Mouse (Mus musculus) urinary bladder, adult 18-20 months (tissue): ENCODE measurements around the gene Dtnb.
"Not testable (repeated sequence)": the region's sequence is repeated elsewhere in the genome, so short reads cannot be mapped to it uniquely, and the experiment has no call there.

ENCODE experiments used
- DNase-seq, 2 experiments: peaks; one replicate each; pipeline ENCODE4 v3.0.0; 2022; ENCODE audit warnings: low spot score in 2 of 2, mixed read lengths in 2 of 2

Dtnb gene

DNA sequence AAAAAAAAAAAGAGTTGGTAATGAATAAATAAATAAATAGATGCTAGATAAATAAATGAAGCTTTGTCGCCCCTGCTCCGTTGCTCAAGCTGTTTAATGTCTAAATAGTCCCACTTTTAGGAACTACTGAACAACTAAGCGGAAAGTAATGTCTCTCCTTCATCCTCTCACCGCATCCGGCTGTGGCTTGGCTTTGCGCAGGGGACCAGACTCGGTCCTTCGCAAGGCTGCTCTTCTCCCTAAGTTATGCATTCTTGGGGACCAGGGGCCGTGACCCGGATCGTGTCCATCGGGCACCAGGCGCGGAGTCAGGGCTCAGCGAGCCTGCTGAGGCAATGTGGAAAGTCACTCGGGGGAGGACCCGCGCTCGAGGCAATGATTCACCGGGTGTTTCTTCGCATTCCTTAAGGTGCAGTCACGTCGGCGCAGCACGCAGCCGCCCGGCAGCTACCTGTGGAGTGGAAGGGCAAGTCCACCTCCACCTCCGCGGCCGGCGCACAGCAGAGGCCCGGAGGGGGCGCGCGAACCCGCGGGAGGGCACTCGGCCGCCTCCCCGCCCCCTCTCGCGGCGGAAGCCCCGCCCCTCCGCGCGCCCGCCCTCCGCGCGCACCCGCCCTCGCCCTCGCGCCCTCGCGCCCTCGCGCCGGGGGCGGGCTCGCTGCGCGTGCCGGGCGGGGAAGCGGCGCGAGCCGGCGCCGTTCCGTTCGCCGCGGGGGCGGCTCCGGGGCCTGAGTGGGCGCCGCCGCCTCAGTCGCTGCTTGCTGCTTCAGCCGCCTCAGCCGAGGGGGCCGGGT lies at the start of gene Dtnb:
TSS of gene Dtnb (plus strand) at position 595 of the 794 bp plus-strand sequence.
- peak; percentile 75 to 82 for DNase-seq

DNA sequence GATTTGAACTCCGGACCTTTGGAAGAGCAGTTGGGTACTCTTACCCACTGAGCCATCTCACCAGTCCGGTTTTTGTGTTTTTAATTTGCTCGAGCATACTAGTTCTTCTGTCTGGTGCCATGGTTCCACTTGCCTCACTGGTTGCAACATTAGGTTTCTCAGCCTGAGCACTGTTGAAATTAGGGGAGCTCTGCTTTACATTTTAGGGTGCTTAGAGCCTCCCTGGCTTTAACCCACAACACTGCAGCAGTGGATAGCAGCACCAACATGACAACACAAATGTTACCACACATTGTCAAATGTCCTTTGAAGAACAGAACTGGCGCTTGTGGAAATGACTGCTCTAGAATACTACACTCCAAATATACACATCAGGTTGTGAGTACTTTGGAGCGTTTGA lies 46.6 kb upstream of the Dtnb start:
- no peak for DNase-seq

DNA sequence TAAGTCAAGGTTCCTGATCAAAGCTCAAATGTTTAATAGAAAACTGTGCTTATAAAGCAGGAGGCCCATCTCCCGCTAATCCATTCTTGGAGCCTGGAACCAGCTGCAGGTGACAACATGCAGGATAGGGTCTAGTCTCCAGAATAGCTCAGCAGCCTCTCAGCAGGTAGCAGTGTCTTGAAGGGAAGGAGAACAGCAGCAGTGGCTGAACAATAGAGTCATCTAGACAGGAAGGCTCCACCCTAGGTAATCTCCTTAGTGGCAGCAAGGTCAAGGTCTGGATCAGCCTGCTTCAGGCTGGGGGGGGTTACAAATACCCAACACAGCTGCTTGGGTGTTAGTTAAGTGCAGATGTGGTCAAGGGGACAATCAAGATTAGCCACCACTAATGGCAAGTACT lies 36.7 kb upstream of the Dtnb start:
- DNase-seq: not testable (repeated sequence)

DNA sequence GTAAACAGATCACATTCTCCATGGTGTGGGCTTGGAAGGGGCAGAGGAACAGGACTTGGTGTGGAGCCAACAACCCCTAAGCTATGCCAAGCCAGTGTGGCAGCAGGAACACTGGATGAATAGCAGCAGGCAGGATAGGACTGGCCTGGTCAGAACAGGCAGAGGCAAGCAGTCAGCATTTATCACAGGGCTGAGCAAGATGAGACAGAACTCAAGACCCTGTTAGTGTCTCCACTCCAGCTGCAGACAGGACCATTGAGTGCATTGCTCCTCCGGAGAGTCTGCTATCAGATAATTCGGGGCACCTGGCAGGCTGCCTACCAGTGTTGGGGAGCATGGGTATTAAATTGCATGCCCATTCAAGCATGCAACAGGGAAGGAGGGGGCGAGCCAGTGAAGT lies 34.6 kb upstream of the Dtnb start:
- peak; percentile 56 to 71 for DNase-seq

DNA sequence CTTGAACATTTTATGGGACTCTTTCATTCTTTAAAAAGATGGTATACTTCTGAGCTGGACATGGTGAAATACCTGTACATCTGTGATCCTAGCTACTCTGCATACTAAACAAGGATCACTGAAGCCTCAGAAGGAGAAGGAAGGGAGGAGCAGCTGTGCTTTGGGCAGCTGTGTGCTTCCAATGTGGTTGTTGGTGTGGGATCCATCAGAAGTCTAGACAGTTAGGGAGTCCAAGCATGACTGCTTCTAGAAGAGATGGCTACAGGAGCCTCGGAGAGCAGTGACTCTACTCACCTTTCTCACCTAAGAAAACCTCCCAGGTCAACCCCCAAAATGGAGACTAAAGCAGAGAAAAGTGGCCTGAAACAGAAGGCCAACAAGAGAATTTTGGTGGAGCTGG lies 34.1 kb upstream of the Dtnb start:
- DNase-seq: no peak

DNA sequence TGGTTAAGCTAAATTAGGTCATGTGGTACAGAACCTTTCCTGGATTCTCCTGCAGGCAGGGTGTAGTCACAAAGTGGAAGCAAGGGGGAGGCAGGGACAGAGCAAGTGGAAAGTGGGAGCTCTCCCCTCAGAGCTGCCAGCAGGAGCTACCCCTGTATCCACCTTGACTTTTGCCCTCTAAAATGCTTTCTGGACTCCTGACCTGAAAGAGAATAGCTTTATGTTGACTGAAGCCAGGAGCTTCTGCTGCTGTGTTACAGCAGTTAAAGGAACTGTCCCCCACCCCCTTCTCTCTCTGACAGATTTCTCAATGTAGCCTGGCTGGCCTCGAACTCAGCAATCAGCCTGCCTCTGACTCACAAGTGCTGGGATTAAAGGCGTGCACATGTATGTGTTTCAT lies 32.6 kb upstream of the Dtnb start:
- DNase-seq: no peak

DNA sequence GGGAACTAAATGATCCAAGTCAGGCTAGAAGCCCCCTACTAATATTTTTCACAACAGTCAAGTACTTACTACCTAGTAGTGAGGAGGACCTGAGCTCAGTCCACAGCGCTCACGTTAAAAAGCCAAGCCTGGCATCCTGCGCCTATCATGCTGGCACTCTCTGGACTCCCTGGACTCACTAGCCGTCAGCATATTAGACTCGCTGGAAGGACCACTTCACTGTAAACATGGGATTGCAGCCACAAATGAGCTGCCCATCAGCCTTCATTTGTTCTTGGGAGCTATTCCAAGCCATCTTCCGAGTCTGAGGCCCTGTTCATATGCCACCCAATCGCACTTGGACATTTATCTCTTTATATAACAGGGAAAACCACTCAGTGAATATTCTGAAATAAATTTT lies 31.3 kb upstream of the Dtnb start:
- DNase-seq: no peak

DNA sequence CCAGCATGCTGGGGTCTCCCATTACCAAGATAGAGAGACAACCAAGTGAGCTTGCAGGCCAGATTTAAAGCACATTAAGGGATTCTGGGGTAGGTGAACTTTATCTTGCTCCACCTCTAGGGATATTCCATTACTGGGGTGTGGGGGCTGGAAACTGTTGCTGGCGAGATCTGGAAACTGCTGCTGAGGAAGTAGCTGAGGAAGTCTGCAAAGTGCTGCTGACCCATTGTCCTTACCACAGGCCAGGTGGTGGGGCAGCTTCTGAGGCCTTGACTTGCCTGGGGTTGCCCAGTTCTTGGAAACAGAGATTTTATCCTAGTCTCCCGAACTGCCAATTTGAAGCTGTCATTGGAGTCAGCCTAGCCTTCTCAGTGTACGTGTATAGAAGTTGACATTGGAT lies 26.7 kb upstream of the Dtnb start:
- no peak for DNase-seq

DNA sequence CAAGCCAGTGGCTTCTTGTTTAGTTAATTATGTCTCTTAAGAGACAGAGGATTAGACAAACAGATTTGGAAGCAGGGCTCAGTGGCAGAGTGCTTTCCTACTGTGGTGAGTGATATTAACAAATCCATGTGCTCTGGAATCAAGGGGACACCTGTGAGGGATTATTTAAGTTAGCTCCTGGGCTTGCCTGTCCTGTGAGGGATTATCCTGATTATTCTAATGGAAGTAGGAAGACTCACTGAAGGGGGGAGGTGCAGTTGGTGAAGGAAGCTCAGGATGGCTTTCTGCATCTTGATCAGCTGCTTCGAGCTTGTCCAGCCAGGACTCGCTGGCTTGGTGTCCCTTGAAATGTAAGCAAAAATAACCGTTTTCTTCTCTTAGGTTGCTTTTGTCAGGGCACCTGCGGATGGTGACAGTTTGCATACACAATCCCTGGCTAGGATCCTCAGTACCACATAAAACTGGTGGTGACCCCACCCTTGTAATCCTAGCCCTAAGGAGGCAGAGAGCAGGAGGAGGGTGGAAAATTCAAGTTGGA lies 26.0 kb upstream of the Dtnb start:
- DNase-seq: no peak

DNA sequence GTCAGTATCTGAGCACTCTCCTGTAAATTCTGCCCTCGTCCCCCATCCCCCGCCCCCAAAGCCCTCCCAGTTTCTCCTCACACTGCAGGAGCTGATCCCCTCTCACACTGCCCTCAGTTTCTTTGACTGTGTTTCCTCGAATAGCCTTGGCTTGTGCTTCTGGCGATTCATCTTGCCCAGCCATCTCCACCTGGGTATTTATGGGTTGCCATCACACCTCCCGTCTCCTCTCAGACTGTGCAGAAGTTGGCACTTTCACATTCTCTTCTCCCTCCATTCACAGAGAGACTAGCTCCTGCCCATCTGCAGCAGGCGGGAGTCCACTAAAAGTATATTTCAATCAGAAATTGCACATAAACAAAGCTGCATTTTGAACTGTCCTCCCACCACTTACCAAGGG lies 25.4 kb upstream of the Dtnb start:
- DNase-seq: no peak

DNA sequence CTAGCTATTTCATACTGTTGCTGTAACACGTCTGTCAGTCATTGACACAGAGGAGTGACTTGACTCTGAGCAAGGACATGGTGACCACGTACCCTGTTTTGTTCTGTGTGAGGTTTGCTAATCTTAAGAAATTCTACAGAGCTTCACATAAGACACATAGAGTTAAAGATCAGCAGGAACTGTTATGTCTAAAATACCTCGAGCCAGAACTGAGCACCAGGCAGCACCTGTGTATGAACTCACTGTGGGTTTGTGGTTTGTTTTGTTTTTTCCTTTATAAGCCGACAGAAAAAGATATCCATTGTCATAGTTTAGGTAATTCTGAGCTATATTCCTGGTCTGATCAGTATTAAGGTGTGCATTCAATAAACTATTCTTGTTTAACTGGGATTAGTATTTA lies 24.7 kb upstream of the Dtnb start:
- DNase-seq: no peak

DNA sequence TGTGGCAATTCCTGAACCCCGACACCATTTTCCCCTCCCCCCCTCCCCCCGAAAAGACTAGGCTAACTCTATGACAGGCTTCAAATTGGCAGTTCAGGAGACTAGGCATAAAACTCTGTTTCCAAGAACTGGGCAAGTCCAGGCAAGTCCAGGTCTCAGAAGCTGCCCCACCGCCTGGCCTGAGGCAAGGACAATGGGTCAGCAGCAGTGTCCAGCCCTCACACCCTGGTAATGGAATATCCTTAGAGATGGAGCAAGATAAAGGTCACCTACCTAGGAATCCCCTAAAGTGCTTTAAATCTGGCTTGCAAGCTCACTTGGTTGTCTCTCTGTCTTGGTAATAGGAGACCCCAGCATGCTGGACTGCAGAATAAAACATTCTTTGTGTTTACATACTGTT lies 24.3 kb upstream of the Dtnb start:
- DNase-seq: no peak

DNA sequence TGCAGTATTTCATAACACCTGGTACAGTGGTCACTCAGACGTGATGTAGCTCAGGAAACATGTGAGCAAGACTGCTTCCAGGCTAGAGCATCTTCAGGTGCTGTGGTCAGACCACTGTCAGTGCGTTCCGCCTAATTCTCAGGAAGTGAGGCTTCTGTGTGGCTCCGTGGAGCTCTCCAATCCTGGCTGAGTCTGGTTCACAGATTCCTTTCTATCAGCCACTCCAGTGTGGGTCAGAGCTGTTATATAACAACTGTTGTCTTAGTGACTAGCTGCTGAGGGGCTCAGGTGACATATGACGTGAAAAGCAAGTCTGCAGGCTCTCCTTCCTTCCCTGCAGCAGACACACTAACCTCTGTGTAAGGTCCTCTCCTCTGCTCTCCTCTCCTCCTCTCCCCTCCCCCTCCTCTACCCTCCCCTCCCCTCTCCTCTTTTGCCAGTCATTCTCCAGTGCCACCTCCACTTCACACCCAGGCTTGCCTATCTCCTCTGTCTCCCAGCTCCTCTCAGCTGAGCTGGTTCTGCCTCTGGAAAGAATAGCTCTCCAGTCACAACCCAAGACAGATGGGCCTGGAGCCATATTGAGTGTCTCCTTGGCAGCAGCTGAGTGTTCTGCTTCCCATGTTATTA lies 23.5 kb upstream of the Dtnb start:
- no peak for DNase-seq

DNA sequence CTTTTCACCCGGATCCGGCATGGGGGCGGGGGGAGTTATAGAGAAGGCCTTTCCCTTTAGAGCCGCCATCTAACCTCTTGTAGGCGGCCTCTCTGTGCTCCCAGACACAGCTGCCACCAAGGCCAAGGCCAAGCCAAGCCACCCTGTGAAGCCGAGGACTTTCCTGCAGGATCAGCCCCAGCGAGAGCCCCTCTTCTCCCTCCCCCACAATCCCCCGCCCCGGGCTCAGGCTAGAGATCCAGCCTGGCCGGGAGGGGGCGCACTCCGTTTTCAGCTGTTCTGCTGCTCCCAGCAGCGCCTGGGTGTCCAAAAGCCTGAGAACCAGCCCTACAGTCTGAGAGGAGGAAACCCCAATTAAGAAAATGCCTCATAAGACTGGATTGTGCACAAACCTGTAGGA lies 21.9 kb upstream of the Dtnb start:
- no peak for DNase-seq

DNA sequence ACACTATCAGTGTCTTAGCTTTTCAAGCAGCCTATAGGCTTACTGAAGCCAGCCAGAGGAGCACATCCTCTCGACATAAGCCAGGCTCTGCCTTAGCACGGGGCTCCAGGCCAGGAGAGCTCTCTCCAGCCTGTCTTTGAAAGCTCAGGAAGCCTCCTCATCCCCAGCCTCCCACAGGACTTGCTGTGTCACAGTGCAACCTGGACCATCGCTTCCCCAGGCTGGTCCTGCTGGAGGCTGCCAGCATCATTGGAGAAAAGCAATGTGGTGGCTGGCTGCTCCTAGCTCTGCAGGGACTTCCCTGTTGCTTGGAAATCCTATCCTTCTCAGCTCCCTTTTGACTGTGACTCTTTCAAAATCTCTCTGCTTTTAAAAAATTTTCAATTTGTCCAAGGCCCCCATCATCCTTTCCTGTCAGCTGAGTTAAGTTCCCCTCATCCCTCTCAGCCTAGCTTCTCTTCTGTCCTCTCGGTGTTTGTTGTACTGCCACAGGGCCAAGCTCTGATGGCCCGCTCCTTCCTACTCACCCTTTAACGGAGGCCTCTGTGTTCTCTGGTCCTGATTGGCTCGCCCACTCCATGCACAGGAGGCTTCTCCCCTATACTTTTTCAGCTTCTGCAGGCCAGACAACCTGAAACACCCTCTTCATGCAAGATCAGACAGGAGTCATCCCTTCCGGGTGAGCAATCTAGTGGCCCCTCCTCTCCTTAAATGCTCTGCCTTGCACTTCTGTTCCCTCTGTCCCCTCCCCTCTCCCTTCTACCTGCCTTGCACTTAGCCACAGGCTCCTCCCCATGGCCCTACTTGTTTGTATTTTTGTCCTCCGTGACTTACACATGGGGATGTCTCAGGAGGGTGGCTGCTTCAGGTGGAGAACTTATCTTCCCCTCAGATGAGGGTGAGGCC lies 14.5 kb upstream of the Dtnb start:
- DNase-seq: no peak

DNA sequence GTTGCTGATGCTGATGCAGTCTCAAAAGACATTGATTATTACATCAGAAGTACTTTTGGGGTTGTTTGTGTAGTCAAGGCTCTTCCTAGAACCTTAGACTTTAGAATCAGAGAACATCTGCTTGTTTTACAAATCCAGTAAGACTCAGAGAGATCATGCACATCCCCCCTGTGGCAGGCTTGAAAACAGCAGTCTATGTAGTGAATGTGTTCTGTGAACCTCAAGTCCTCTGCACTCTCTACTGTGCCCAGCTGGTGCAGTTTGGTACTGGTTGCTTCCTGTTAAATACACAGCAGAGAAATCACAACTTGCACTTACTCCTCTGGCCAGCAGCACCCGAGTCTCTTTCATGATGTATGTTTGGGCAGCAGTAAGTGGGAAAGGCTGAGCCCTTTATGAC lies 11.6 kb upstream of the Dtnb start:
- no peak for DNase-seq

DNA sequence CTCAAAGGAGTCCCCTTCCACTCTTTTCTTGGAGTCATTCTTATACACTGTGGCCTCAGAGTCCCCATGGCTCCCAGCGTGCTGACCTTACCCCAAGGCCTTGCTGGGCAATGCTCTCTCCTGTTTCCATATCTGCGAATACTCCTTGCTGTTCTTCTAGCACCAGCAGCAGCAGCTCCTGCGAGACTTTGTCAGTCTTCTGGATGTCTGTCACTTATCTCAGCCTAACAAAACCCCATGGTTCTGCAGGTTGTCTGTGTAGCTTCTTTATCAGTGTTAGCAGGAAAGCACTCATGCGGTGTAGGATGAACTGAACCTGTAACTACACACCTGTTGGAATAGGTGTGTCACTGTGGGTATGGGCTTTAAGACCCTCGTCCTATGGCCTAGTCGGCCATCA lies 11.1 kb upstream of the Dtnb start:
- DNase-seq: no peak

DNA sequence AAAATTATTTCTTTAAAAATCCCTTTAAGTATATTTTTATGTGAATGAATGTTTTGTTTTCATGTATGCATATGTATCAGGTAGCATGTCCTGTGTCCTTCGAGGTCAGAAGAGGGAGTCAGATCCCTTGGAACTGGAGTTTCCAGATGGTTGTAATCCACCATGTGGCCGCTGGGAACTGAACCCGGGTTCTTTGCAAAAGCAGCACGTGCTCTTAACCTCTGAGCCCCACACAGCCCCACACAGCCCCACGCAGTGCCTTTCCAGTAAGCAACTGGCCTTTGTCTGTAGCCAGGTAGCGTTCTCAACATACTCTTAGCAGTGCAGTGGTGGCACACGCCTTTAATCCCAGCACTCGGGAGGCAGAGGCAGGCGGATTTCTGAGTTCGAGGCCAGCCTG lies 9.4 kb upstream of the Dtnb start:
- DNase-seq: no peak

DNA sequence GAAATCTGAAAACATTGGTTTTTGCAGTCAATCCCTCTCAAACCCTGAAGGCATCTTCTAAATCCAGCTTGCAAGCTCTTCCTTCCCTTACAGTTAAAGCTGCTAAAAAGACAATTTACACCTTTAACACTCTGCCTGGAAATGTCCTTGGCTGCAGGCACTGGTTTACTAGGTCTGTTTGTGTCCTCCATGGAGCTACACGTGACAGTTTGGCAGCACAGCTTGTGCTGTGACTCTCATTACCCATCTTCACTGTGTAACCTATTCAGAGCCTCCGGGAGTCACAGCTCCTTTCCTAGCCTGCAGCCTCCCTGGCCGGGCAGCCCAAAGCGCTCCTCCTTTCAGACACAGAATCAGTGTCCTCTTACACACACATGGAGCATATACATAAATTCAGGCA lies 8.5 kb upstream of the Dtnb start:
- DNase-seq: no peak

DNA sequence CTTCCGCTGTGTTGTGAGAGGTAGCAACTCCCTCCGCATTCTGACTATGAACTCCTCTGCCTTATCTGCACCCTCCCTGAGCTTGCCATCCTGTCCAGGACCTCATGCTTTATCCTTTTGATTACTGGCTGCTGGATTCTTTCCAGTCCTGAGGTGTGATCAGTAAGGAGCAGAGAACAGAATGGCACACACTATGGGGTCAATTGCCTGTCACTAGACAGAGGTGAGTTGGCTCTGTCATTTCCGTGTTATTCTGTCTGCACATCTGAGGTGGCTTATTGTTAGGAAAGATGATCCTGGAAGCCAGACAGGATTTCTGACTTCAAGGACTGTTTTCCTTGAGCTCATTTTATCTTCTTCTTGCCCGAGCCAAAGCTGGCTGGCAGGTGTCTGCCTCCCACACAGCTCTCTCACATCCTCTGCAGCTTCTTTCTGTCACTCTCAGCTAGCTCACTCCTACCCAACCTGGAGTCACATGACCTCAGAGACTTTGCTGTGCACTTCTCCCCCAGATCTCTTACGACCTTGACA lies 3.7 kb upstream of the Dtnb start:
- DNase-seq: no peak

DNA sequence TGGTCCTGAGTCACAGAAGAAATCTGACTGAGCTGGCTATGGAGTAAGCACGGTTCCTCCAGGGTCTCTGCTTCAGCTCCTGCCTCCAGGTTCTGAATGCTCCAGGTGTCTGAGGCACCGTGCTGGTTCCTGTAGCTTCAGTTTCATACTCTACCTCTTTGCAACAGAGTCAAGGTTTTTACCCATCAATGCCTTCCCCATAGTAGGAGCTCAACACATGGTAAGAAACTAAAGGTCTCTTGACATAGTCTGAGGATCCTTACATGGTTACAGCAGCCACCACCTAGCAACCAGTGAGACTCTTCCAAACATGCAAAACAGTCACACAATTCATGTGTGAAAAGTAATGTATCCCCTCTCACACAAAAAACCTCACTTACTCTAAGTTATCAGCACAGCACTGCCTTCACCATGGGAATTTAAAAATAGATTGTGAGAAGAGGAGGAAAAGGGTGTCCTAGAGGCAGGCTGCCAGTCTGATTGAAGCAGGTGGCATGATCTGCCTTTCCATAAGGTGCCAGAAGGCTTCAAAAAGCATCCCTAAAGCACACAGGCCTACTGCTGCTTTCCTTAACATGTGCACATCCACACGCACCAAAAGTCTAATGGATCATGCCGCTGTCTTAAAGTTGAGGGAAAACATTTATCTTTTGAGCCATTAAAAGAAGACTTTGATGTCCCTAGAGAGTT lies 1.3 kb upstream of the Dtnb start:
- DNase-seq: no peak
